Mouse (Mus musculus) kidney, embryonic 14.5 days (tissue): ENCODE measurements around the gene Cdr2l. TPM values are rescaled to one million over a fixed set of nuclear protein-coding genes. Genes with fewer than 3 reads are reported as not detected.
A peak's percentile ranks its signal among the peaks of the same experiment; 100 is the strongest.
"Not testable (repeated sequence)": the region's sequence is repeated elsewhere in the genome, so short reads cannot be mapped to it uniquely, and the experiment has no call there.

ENCODE experiments used
- ATAC-seq: fragments of 200-750 bp; cut with Nextera tagmentation; 2 replicates; pipeline ENCODE4 v1.8.0; 2017; ENCODE audit warnings: moderate number of reproducible peaks, mild to moderate bottlenecking, moderate TSS enrichment, moderate library complexity; ENCODE audit not compliant: low FRiP score, low TSS enrichment
- H3K27ac ChIP-seq: fragments of 300-500 bp; sonication (generic); 2 replicates; pipeline ENCODE4 v1.5.1; 2014; ENCODE audit warnings: low read depth, mild to moderate bottlenecking, low read length, moderate library complexity, mixed read lengths
- H3K27me3 ChIP-seq: fragments of 300-500 bp; sonication (generic); 2 replicates; pipeline ENCODE4 v1.6.1; 2014; ENCODE audit warnings: mild to moderate bottlenecking, low read length; ENCODE audit not compliant: control insufficient read depth, insufficient read depth
- H3K36me3 ChIP-seq: fragments of 300-500 bp; sonication (generic); 2 replicates; pipeline ENCODE4 v1.6.1; 2014; ENCODE audit warnings: low read length, mixed read lengths; ENCODE audit not compliant: control insufficient read depth, insufficient read depth
- H3K4me1 ChIP-seq: fragments of 300-500 bp; sonication (generic); 2 replicates; pipeline ENCODE4 v1.6.1; 2014; ENCODE audit warnings: low read length, mixed read lengths; ENCODE audit not compliant: control insufficient read depth, insufficient read depth
- H3K4me2 ChIP-seq: fragments of 300-500 bp; sonication (generic); replicated peaks from 2 replicates; pipeline ENCODE4 v1.6.1; 2014; ENCODE audit warnings: low read depth, mild to moderate bottlenecking, low read length
- H3K4me3 ChIP-seq: fragments of 300-500 bp; sonication (generic); 2 replicates; pipeline ENCODE4 v1.5.1; 2014; ENCODE audit warnings: mild to moderate bottlenecking, low read length
- H3K9ac ChIP-seq: fragments of 300-500 bp; sonication (generic); 2 replicates; pipeline ENCODE4 v1.6.1; 2014; ENCODE audit warnings: low read depth, mild to moderate bottlenecking, low read length, moderate library complexity
- H3K9me3 ChIP-seq: fragments of 300-500 bp; sonication (generic); 2 replicates; pipeline ENCODE4 v1.6.1; 2016; ENCODE audit warnings: low read length; ENCODE audit not compliant: control insufficient read depth
- WGBS: fragments of 180-500 bp; shearing (Covaris S2); extraction: QIAGEN DNeasy Blood & Tissue Kit; methylation state at CpG from one replicate; pipeline ENCODE4 v1.1.7; 2014; 5-methylcytosine and 5-hydroxymethylcytosine counted together
- polyA plus RNA-seq: library from polyadenylated mRNA; unstranded; fragments of >200 nt; fragmentation: Nextera tagmentation; extraction: Ambion mirVana; gene quantifications from 2 replicates; pipeline ENCODE4 v1.2.1, GENCODE M21; 2014

The Cdr2l gene
- polyA plus RNA-seq, 1 experiment from 2014 or later: 13.0 TPM

DNA sequence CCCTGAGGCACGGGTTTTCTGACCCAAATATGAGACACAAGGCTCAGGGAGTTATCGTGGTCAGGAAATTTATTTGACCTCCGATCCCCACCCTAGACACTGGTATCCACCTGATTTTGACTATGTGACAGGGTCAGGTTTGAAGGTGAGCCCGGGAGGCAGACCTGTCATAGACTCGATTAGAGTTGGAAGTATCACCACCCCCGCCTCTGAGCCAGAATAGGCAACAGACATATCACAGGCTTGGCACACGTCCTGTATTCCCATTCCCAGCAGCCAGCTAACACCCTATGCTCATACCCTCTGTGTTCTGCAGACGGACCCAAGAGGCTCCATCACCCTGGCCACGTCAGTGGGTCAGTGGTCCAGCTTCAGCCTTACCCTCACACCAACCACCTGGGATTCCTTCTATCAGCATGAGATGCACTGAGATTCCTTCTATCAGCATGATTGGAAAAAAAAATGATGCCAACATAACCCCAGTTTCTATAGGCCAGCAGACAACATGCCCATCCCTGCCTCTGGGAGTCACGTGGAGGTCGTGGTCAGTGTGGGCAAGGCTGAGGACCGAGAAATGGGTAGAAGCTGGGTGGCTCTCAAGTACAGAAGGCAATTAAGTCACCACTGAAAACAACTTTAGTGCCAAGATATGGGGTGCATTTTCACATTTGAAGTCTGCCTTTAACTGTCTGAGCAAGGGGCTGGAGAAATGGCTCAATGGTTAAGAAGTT lies 6.9 kb upstream of the Cdr2l start:
- Histone ChIP-seq H3K4me3 (peak overlapping the region; percentile 35; the same call in 1 of the 2 replicates), H3K36me3 (no peaks in the 10 kb centered on the region), H3K27me3 (peaks cover 21% of the 10 kb centered on the region), H3K9ac (0 out of 2 replicates have a peak overlapping the region, but pooled peaks have one; percentile 36), H3K4me1 (0 out of 2 replicates have a peak, but pooled peaks cover 5% of the 10 kb centered on the region), H3K4me2 (peak overlapping the region; percentile 43), H3K9me3 (no peaks in the 10 kb centered on the region), H3K27ac (no peak overlapping the region)
- 66% methylated on average over 12 of the region's 12 CpGs for WGBS
- ATAC-seq: no peak

DNA sequence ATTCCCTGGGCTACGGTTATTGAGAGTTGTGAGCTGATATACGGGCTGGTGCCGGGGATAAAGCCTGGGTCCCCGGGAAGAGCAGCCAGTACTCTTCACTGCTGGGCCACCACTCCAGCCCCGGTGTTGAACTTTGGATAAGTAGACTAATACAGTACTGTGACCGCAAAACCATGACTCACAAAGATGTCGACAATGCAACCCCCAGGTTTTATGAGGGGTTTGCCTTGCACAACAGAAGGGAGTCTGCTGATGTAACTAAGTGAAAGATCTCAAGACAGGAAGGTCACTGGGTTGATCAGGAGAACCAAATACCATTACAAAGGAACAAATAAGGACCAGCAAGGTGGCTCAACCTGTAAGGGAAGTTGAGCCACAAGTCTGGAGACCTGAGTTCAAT lies 5.0 kb upstream of the Cdr2l start:
- Histone ChIP-seq H3K4me3 (no peak overlapping the region), H3K27me3 (peaks cover 21% of the 10 kb centered on the region), H3K9me3 (no peaks in the 10 kb centered on the region), H3K9ac (no peak overlapping the region), H3K27ac (no peak overlapping the region), H3K4me1 (0 out of 2 replicates have a peak, but pooled peaks cover 5% of the 10 kb centered on the region), H3K36me3 (no peaks in the 10 kb centered on the region), H3K4me2 (no peak overlapping the region)
- ATAC-seq: no peak
- WGBS: 61% methylated on average over 7 of the region's 7 CpGs

DNA sequence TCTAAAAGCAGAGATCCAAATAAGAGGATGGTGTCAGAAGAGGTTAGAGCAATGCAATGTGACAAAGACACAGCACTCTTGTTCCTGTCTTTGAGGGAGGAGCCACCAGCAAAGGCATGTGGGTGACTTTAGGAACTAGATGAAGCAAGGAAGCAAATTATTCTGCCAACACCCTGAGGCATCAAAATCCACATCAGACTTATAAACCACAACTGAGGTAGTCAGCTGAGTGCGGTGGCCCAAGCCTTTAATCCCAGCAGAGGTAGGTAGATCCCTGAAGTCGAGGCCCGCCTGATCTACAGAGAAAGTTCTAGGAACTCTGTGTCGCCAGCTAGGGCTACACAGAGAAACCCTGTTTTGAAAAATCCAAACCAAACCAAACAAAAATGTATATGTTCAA lies 4.5 kb upstream of the Cdr2l start:
- Histone ChIP-seq H3K27ac (no peak overlapping the region), H3K9me3 (no peaks in the 10 kb centered on the region), H3K27me3 (peaks cover 21% of the 10 kb centered on the region), H3K4me3 (no peak overlapping the region), H3K9ac (no peak overlapping the region), H3K4me1 (peaks cover 5% of the 10 kb centered on the region; the same call in 1 of the 2 replicates), H3K4me2 (no peak overlapping the region), H3K36me3 (no peaks in the 10 kb centered on the region)
- ATAC-seq: no peak
- 91% methylated on average over 4 of the region's 4 CpGs for WGBS

DNA sequence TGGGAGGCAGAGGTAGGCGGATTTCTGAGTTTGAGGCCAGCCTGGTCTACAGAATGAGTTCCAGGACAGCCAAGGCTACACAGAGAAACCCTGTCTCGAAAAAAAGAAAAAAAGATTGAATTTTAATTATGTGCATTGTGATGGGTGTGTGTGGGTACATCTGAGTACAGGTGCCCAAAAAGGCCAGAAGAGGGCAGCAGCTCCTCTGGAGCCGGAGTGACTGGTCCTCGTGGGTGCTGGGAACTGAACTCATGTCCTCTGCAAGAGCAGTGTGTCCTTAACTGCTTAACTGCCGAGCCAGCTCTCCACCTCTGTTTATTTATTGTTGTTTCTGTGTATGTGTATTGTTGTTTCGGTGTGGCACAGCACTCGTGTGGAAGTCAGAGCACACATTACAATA lies 3.9 kb upstream of the Cdr2l start:
- Histone ChIP-seq H3K9ac (no peak overlapping the region), H3K27ac (no peak overlapping the region), H3K9me3 (no peaks in the 10 kb centered on the region), H3K27me3 (peaks cover 21% of the 10 kb centered on the region), H3K4me2 (no peak overlapping the region), H3K4me3 (no peak overlapping the region), H3K36me3 (no peaks in the 10 kb centered on the region), H3K4me1 (peaks cover 11% of the 10 kb centered on the region)
- 80% methylated on average over 7 of the region's 7 CpGs for WGBS
- no peak for ATAC-seq

DNA sequence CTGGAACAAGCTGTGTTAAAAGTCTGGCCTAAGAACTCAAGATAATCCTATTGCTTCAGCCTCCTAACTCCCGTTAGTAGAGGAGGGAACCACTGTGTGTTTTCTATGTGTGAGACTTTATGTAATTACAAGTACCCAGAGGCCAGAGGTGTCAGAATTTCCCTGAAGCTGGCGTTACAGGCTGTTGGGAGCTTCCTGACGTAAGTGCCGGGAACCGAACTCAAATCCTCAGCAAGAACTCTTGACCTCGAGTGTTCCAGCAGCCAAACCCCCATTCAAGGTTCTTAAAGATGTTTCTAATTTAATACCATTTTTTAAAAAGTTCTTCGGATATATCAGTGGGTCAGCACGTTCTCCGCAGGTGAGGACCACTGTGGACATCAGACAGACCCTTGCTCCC lies 440 bp upstream of the Cdr2l start:
- 12% methylated on average over 9 of the region's 9 CpGs for WGBS

GRCm38 (mm10) chr11:115382891-115383290 lies 1.2 kb downstream of the Cdr2l start:
- Histone ChIP-seq H3K27me3 (no peaks in the 10 kb centered on the region), H3K4me1 (peaks cover 34% of the 10 kb centered on the region), H3K27ac (no peak overlapping the region), H3K4me2 (peak overlapping the region; percentile 91), H3K9me3 (no peaks in the 10 kb centered on the region), H3K9ac (peak overlapping the region; percentile 93; the same call in 1 of the 2 replicates), H3K36me3 (no peaks in the 10 kb centered on the region), H3K4me3 (peak overlapping the region; percentile 83)
- no peak for ATAC-seq
- 20% methylated on average over 5 of the region's 5 CpGs for WGBS

More for the DNA sequence above, 440 bp upstream of the Cdr2l start:
- no peaks in the 10 kb centered on the region for H3K9me3 ChIP-seq
- peak overlapping the region; percentile 83 for H3K4me3 ChIP-seq
- no peaks in the 10 kb centered on the region for H3K27me3 ChIP-seq
- H3K4me1 ChIP-seq: peaks cover 34% of the 10 kb centered on the region
- H3K4me2 ChIP-seq: peak overlapping the region; percentile 91
- H3K27ac ChIP-seq: no peak overlapping the region
- H3K9ac ChIP-seq: 0 out of 2 replicates have a peak overlapping the region, but pooled peaks have one; percentile 93
- ATAC-seq: no peak
- H3K36me3 ChIP-seq: no peaks in the 10 kb centered on the region

- WGBS: 55% methylated on average over 16 of the region's 16 CpGs
- Histone ChIP-seq H3K4me1 (peaks cover 34% of the 10 kb centered on the region), H3K36me3 (no peaks in the 10 kb centered on the region), H3K27me3 (no peaks in the 10 kb centered on the region), H3K4me3 (no peak overlapping the region), H3K27ac (peak overlapping the region; percentile 2; the same call in 1 of the 2 replicates), H3K4me2 (peak overlapping the region; percentile 91), H3K9ac (peak overlapping the region; percentile 25; the same call in 1 of the 2 replicates), H3K9me3 (no peaks in the 10 kb centered on the region)
- ATAC-seq: no peak
Observed at GRCm38 (mm10) chr11:115383701-115384474, 2.2 kb downstream of the Cdr2l start.

GRCm38 (mm10) chr11:115384587-115384986 lies 2.9 kb downstream of the Cdr2l start:
- Histone ChIP-seq H3K4me2 (no peak overlapping the region; the same call in 1 of the 2 replicates), H3K4me1 (peaks cover 34% of the 10 kb centered on the region), H3K9me3 (no peaks in the 10 kb centered on the region), H3K27ac (0 out of 2 replicates have a peak overlapping the region, but pooled peaks have one; percentile 2), H3K36me3 (no peaks in the 10 kb centered on the region), H3K9ac (no peak overlapping the region), H3K4me3 (no peak overlapping the region), H3K27me3 (no peaks in the 10 kb centered on the region)
- WGBS: 61% methylated on average over 5 of the region's 5 CpGs
- no peak for ATAC-seq

DNA sequence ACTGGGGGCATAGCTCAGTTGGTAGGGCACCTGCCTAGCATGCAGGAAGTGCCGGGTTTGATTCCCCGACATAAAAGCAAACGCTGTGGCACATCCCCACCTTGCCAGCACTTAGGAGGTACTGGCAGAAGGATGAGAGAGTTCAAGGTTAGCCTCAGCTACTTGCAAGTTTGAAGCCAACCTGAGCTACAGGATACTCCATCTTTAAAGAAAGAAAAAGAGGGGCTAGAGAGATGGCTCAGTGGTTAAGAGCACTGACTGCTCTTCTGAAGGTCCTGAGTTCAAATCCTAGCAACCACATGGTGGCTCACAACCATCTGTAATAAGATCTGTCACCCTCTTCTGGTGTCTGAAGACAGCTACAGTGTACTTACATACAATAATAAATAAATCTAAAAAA lies 5.1 kb downstream of the Cdr2l start:
- not testable (repeated sequence) for H3K9ac ChIP-seq, H3K4me3 ChIP-seq, H3K27ac ChIP-seq, H3K4me2 ChIP-seq, H3K9me3 ChIP-seq, ATAC-seq, H3K27me3 ChIP-seq
- WGBS: 90% methylated on average over 3 of the region's 3 CpGs
- Histone ChIP-seq H3K4me1 (peaks cover 34% of the 10 kb centered on the region), H3K36me3 (peaks cover 10% of the 10 kb centered on the region; the same call in 1 of the 2 replicates)
